Mouse (Mus musculus) limb, embryonic 11.5 days (tissue): ENCODE measurements around the gene Ercc1. TPM values are rescaled to one million over a fixed set of nuclear protein-coding genes. Genes with fewer than 3 reads are reported as not detected.

Experiments
- ATAC-seq: fragments of 200-750 bp; cut with Nextera tagmentation; 2 replicates; pipeline ENCODE4 v1.8.0; 2017; ENCODE audit warnings: low read depth; ENCODE audit not compliant: insufficient number of reproducible peaks, low FRiP score, low TSS enrichment
- DNase-seq: peaks from one replicate; pipeline ENCODE4 v3.0.0-alpha.2; 2015; ENCODE audit warnings: low spot score
- H3K27ac ChIP-seq: fragments of 300-500 bp; sonication (generic); replicated peaks from 2 replicates; pipeline ENCODE4 v1.5.1; 2014; ENCODE audit warnings: low read depth, mild to moderate bottlenecking, low read length
- H3K27me3 ChIP-seq: fragments of 300-500 bp; sonication (generic); 2 replicates; pipeline ENCODE4 v1.6.1; 2014; ENCODE audit warnings: mild to moderate bottlenecking, low read length, mixed read lengths; ENCODE audit not compliant: control insufficient read depth, insufficient read depth
- H3K36me3 ChIP-seq: fragments of 300-500 bp; sonication (generic); 2 replicates; pipeline ENCODE4 v1.6.1; 2014; ENCODE audit warnings: mild to moderate bottlenecking, low read length, moderate library complexity, mixed read lengths; ENCODE audit not compliant: control insufficient read depth, insufficient read depth
- H3K4me1 ChIP-seq: fragments of 300-500 bp; sonication (generic); 2 replicates; pipeline ENCODE4 v1.6.1; 2014; ENCODE audit warnings: low read length, mixed read lengths; ENCODE audit not compliant: control insufficient read depth, insufficient read depth
- H3K4me2 ChIP-seq: fragments of 300-500 bp; sonication (generic); 2 replicates; pipeline ENCODE4 v1.6.1; 2014; ENCODE audit warnings: low read depth, mild to moderate bottlenecking, moderate library complexity; ENCODE audit not compliant: severe bottlenecking
- H3K4me3 ChIP-seq: fragments of 300-500 bp; sonication (generic); 2 replicates; pipeline ENCODE4 v1.5.1; 2014; ENCODE audit warnings: low read depth, low read length
- H3K9ac ChIP-seq: fragments of 300-500 bp; sonication (generic); 2 replicates; pipeline ENCODE4 v1.6.1; 2014; ENCODE audit warnings: mild to moderate bottlenecking, low read length
- H3K9me3 ChIP-seq: fragments of 300-500 bp; sonication (generic); 2 replicates; pipeline ENCODE4 v1.6.1; 2016; ENCODE audit warnings: low read length; ENCODE audit not compliant: control insufficient read depth
- WGBS: fragments of 180-500 bp; shearing (Covaris S2); extraction: QIAGEN DNeasy Blood & Tissue Kit; methylation state at CpG from one replicate; pipeline ENCODE4 v1.1.7; 2014; 5-methylcytosine and 5-hydroxymethylcytosine counted together
- polyA plus RNA-seq: library from polyadenylated mRNA; unstranded; fragments of >200 nt; fragmentation: Nextera tagmentation; extraction: Ambion mirVana; gene quantifications from 2 replicates; pipeline ENCODE4 v1.2.1, GENCODE M21; 2014

Gene Ercc1
- polyA plus RNA-seq, 1 experiment from 2014 or later = 114 TPM

GRCm38 (mm10) chr7:19373367-19373766 lies 28.8 kb downstream of the Ercc1 start:
- no peak overlapping the region for H3K4me2 ChIP-seq
- H3K36me3 ChIP-seq = no peaks in the 10 kb centered on the region
- H3K4me3 ChIP-seq = no peak overlapping the region
- DNase-seq (no peak), ATAC-seq (no peak)
- no peak overlapping the region for H3K9ac ChIP-seq
- 86% methylated on average over 2 of the region's 2 CpGs for WGBS
- no peaks in the 10 kb centered on the region for H3K9me3 ChIP-seq
- H3K4me1 ChIP-seq = peaks cover 4% of the 10 kb centered on the region; the same call in 1 of the 2 replicates
- 0 out of 2 replicates have a peak, but pooled peaks cover 4% of the 10 kb centered on the region for H3K27me3 ChIP-seq
- H3K27ac ChIP-seq = no peak overlapping the region

- Histone ChIP-seq H3K27me3 (no peaks in the 10 kb centered on the region), H3K9me3 (no peaks in the 10 kb centered on the region), H3K4me2 (no peak overlapping the region), H3K4me3 (no peak overlapping the region), H3K36me3 (no peaks in the 10 kb centered on the region), H3K27ac (no peak overlapping the region), H3K4me1 (no peaks in the 10 kb centered on the region), H3K9ac (no peak overlapping the region)
- DNase-seq = no peak
- WGBS = 75% methylated on average over 18 of the region's 18 CpGs
- no peak for ATAC-seq
Measured at GRCm38 (mm10) chr7:19375368-19375767, 30.8 kb downstream of the Ercc1 start.

DNA sequence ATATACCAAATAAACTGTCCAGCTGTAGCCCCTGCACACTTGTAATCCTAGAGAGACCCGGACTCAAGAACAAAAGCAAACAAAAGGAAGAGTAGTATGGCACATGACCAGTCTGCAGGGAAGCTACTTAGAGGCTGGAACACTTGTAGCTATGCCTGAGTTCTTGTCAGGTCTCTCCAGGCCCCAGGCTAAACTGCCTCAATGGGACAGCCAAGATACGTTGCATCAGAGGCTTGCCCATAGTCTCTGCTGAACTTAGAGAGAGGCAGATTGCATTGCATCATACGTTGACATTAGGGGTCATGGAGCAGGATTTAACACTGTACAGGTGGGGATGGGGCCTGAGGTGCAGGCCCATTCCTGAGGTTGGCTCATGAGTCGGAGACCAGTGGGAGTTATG lies 31.4 kb downstream of the Ercc1 start:
- Histone ChIP-seq H3K36me3 (no peaks in the 10 kb centered on the region), H3K27me3 (no peaks in the 10 kb centered on the region), H3K4me3 (no peak overlapping the region), H3K4me2 (no peak overlapping the region), H3K27ac (no peak overlapping the region), H3K9ac (no peak overlapping the region), H3K4me1 (no peaks in the 10 kb centered on the region), H3K9me3 (no peaks in the 10 kb centered on the region)
- DNase-seq (no peak), ATAC-seq (no peak)
- 90% methylated on average over 4 of the region's 4 CpGs for WGBS

GRCm38 (mm10) chr7:19378049-19378448 lies 33.5 kb downstream of the Ercc1 start:
- H3K4me3 ChIP-seq = no peak overlapping the region
- H3K9ac ChIP-seq = no peak overlapping the region
- no peaks in the 10 kb centered on the region for H3K9me3 ChIP-seq
- H3K4me1 ChIP-seq = peaks cover 4% of the 10 kb centered on the region; the same call in 1 of the 2 replicates
- H3K27ac ChIP-seq = no peak overlapping the region
- ATAC-seq = no peak
- H3K27me3 ChIP-seq = no peaks in the 10 kb centered on the region
- H3K36me3 ChIP-seq = no peaks in the 10 kb centered on the region
- no peak for DNase-seq
- no peak overlapping the region for H3K4me2 ChIP-seq
- WGBS = 68% methylated on average over 8 of the region's 8 CpGs

GRCm38 (mm10) chr7:19381377-19382165 lies 37.0 kb downstream of the Ercc1 start, which contains the start of gene Ercc2:
TSS of gene Ercc2 (plus strand) at chr7:19382010.
- H3K27ac ChIP-seq = no peak within 1 kb of the TSS
- H3K9me3 ChIP-seq = no peaks in the 10 kb centered on the region
- H3K9ac ChIP-seq = peak within 1 kb of the TSS; percentile 72
- H3K36me3 ChIP-seq = peaks cover 13% of the 10 kb centered on the region
- H3K4me3 ChIP-seq = peak within 1 kb of the TSS; percentile 86
- ATAC-seq = peak; percentile 96
- H3K27me3 ChIP-seq = no peaks in the 10 kb centered on the region
- H3K4me1 ChIP-seq = peaks cover 4% of the 10 kb centered on the region; the same call in 1 of the 2 replicates
- DNase-seq = peak; percentile 99
- WGBS = 6% methylated on average over 48 of the region's 48 CpGs
- peak within 1 kb of the TSS; percentile 91 for H3K4me2 ChIP-seq

DNA sequence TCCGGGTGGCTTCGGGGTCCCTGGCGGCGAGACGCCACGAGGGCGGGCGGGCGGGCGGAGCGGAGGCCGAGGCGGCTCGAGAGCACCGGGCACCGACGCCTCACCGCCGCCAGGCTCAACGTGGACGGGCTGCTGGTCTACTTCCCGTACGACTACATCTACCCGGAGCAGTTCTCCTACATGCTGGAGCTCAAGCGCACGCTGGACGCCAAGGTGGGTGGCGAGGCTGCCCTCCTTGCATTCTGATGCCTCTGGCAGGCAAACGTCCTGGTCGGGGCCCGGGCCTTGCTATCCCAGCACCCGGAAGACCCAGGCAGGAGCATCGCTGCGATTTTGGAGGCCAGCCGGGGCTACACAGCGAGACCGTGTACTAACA lies 37.6 kb downstream of the Ercc1 start:
- ATAC-seq = 0 out of 2 replicates have a peak, but pooled peaks have one; percentile 11
- Histone ChIP-seq H3K4me1 (peaks cover 4% of the 10 kb centered on the region; the same call in 1 of the 2 replicates), H3K27me3 (no peaks in the 10 kb centered on the region), H3K4me3 (peak overlapping the region; percentile 86), H3K9ac (peak overlapping the region; percentile 72), H3K4me2 (peak overlapping the region; percentile 91), H3K9me3 (no peaks in the 10 kb centered on the region), H3K36me3 (peaks cover 19% of the 10 kb centered on the region), H3K27ac (no peak overlapping the region)
- peak; percentile 43 for DNase-seq
- WGBS = under 1% methylated on average over 37 of the region's 37 CpGs

GRCm38 (mm10) chr7:19383708-19384107 lies 39.1 kb downstream of the Ercc1 start:
- Histone ChIP-seq H3K4me1 (peaks cover 4% of the 10 kb centered on the region; the same call in 1 of the 2 replicates), H3K9ac (no peak overlapping the region), H3K27ac (no peak overlapping the region), H3K36me3 (peaks cover 22% of the 10 kb centered on the region), H3K27me3 (no peaks in the 10 kb centered on the region), H3K9me3 (no peaks in the 10 kb centered on the region), H3K4me2 (no peak overlapping the region), H3K4me3 (no peak overlapping the region)
- ATAC-seq (no peak), DNase-seq (no peak)
- 88% methylated on average over 9 of the region's 9 CpGs for WGBS

GRCm38 (mm10) chr7:19388699-19389413 lies 44.3 kb downstream of the Ercc1 start:
- ATAC-seq = no peak
- Histone ChIP-seq H3K36me3 (peaks cover 38% of the 10 kb centered on the region), H3K4me2 (no peak overlapping the region), H3K27me3 (no peaks in the 10 kb centered on the region), H3K27ac (no peak overlapping the region), H3K4me1 (no peaks in the 10 kb centered on the region), H3K4me3 (no peak overlapping the region), H3K9ac (no peak overlapping the region), H3K9me3 (no peaks in the 10 kb centered on the region)
- no peak for DNase-seq
- 85% methylated on average over 10 of the region's 10 CpGs for WGBS
